Mouse (Mus musculus): Measurements from ENCODE around the gene 6720489N17Rik.
"Not testable (repeated sequence)": the region's sequence is repeated elsewhere in the genome, so short reads cannot be mapped to it uniquely, and the experiment has no call there.

The 6720489N17Rik gene

GRCm38 (mm10) chr13:62623577-62624276 is at the start of gene 6720489N17Rik:
Gene 6720489N17Rik (minus strand): TSS chr13:62624182.
- DNase-seq: peak; percentile 42

GRCm38 (mm10) chr13:62653369-62653743 is 29.4 kb upstream of the 6720489N17Rik start:
- DNase-seq: no peak

GRCm38 (mm10) chr13:62652681-62653368 is 28.8 kb upstream of the 6720489N17Rik start:
- DNase-seq: peak; percentile 55

- DNase-seq: peak; percentile 8
Measured at GRCm38 (mm10) chr13:62627071-62627470, 3.1 kb upstream of the 6720489N17Rik start.

- DNase-seq: not testable (repeated sequence)
Measured at GRCm38 (mm10) chr13:62624277-62624665, 289 bp upstream of the 6720489N17Rik start.

- not testable (repeated sequence) for DNase-seq
Measured at GRCm38 (mm10) chr13:62617449-62617848, 6.5 kb downstream of the 6720489N17Rik start.

- not testable (repeated sequence) for DNase-seq
Measured at GRCm38 (mm10) chr13:62571099-62571498, 52.9 kb downstream of the 6720489N17Rik start, which contains the start of gene Zfp934. Gene Zfp934 (minus strand): TSS chr13:62571199.

GRCm38 (mm10) chr13:62561696-62562095 is 62.3 kb downstream of the 6720489N17Rik start:
- DNase-seq: not testable (repeated sequence)

GRCm38 (mm10) chr13:62558189-62559110 is 65.5 kb downstream of the 6720489N17Rik start, which contains the start of gene Zfp935:
Gene Zfp935 (minus strand): TSS chr13:62558511.
- peak; percentile 62 for DNase-seq

Data from cerebellum, adult 8-10 months (tissue).